Mouse (Mus musculus) urinary bladder, postnatal 25 days (tissue): ENCODE results near the gene Cdc37l1.

Experiments
- DNase-seq: peaks from one replicate; pipeline ENCODE4 v3.0.0; 2022; ENCODE audit warnings: low spot score

Cdc37l1 gene

DNA sequence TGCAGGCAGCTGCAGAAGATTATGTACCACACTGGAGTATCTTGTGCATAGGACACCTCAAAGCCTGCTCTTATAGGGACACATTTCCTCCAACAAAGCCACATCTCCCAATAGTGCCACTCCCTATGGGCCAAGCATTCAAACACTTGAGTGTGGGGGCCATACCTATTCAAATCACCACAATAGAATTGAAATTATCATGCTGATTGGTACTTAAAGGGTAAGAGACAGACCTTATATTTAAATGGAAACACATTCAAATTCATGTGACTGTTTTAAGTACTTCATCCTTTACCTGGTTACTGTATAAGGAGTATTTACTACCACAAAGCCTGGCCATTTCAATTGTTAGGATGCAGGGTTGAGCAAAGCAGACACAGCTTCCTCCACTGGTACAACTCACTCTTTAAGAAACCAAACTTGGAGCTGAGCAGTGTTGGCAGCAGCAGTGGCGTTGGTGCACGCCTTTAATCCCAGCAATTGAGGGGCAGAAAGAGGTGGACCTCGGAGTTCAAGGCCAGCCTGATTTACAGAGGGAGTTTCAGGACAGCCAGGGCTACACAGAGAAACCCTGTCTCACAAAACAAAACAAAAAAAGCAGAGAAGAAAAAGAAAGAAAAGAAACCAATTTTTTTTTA lies 18.0 kb downstream of the Cdc37l1 start:
- no peak for DNase-seq

DNA sequence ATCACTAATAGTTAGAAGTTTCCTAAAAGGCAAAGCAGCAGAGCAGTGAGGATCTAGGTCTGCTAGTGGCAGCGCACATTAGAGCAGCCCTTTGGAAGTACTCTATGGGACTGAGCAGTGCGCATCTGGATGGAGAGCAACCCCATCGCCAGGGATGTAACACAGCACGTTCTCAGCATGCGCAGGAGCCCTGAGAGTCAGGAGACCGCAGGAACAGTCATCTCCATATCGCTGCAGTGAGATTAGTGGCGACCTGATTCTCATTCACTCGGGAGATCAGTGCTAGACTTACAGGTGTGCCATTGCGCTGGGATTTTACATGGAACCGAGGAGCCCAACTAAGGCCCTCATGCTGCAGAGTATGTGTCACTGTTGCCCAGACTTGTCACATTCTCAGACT lies 18.9 kb downstream of the Cdc37l1 start:
- no peak for DNase-seq

DNA sequence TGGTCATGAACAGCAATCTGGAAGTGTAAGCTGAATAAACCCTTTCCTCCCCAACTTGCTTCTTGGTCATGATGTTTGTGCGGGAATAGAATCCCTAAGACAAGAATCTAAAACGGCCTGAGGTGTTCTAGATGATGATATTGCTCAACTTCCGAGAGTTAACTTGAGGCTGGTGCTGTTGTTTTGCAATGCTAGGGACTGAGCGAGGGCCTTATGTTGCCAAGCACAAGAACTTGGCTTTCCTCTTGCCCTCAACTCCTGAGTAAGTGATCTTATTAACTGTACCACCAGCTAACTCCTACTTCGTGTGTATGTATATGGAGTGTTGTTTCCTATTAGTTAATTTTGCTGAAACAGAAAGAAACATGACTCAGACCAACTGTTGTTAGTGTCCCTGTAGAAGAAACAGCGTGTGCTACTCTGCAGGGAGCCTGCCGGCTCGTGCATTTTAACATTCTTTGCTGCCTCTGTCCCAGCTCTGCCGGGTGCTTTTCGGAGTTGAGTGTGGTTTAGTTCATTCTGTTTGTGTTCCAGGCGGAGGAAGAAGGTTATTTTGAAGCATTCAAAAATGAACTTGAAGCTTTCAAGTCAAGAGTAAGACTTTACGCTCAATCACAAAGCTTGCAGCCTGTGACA lies 21.3 kb downstream of the Cdc37l1 start:
- DNase-seq, result no peak

DNA sequence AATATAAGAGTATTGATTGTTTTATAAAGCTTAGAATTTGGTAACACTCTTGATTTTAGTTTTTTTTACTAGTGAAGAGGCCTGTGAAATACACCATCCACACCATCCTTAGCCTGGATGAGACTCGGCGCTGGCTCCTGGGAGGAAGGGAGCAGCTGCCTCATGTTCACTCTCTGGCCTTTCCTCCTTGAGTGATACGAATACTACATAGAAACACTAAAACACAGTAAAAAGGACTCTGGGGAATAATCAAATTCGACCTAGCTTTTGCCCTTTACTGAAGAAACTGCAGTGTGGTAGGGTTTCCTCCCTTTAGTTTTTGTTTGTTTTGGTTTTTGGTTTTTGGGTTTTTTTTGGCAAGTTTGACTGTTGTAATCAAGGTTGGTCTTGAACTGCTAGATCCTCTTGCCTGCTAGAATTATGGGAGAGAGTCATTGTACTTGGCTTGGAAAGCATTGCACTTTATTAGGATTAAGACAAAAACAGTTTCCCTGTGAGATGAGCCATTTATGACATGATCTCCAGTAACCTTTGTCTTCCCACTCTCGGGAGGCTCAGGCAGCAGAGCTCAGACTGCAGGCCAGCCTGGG lies 24.4 kb downstream of the Cdc37l1 start:
- no peak for DNase-seq

GRCm38 (mm10) chr19:29015410-29016203 lies 25.5 kb downstream of the Cdc37l1 start:
- no peak for DNase-seq

DNA sequence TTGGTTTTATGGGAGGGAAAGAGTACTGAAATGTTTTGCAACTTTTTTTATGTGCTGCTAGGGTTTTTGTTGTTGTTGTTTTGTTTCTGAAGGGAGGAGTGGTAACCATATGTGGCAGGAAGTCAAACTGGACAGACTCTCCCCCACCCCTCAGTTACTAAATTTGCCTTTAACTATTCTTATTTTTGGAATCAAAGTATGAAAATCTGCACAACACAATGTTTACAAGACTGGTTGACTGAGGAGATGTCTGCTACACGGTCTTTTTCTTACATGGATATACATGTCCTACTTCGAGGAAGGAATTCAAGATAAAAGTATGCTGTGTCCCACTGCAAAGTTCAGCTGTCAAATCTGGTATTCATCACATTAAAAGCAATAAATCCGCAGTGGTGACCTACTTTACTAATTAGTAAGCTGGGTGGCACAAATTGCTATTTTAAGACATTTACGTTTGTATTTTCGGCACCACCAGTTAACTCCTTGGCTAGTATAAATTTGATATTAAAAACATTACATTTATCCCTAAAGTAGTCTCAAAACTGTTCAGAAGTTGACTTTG lies 26.1 kb downstream of the Cdc37l1 start:
- no peak for DNase-seq

DNA sequence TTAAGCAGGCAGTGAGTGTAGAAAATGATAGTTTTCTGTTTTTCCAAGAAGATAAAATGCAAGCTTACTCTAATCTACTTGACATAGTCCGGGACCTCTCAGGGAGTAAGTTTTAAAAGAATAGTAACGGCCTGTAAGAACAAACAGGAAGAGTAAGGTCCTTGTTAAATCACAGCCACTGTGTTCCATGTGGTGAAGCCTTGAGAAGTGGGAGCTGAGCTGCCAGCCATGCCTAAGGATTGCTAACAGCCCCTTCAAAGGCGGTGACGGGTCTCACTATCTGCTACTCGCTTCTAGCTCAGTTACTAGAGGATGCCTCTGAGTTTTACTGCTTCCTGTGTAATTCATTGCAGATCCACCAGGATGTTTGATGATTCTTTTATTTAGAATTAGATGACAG lies 26.6 kb downstream of the Cdc37l1 start:
- no peak for DNase-seq

DNA sequence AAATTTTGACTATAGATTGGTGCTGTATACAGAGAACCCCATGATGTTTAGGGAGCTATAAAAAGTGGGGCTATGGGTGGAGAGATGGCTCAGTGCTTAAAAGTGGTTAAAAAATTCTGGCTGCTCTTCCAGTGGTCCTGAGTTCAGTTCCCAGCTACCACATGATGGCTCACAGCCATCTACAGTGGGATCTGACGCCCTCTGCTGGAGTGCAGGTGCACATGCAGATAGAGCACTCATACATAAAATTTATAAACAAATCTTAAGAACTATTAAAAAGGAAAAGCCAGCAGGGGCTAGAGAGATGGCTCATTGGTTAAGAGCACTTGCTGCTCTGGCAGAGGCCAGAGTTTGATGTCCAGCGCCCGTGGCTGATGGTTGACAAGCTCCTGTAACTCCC lies 29.5 kb downstream of the Cdc37l1 start:
- no peak for DNase-seq

GRCm38 (mm10) chr19:29021754-29022345 lies 31.7 kb downstream of the Cdc37l1 start:
- no peak for DNase-seq

GRCm38 (mm10) chr19:29024391-29024947 lies 34.3 kb downstream of the Cdc37l1 start:
- DNase-seq, result no peak

- no peak for DNase-seq
These were observed 41.6 kb downstream of the Cdc37l1 start for GRCm38 (mm10) chr19:29031788-29032187.

DNA sequence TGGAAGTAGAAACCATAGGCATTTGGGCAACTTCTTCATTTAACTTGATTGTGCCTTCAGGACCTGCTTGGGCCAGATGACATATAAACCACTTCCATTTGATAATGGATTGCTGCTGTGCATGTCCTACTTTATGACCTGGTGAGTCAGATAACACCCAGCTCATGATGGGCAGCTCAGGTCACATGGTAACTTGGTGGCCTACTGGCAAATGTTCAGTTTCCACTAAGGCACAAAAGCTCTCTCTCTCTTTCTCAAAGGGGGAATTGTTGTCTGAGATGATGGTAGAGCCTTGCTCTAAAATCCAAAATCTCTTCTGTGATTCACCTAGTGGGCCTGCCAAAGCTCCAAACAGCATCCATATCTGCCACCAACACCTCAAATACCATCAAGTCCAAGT lies 42.5 kb downstream of the Cdc37l1 start:
- DNase-seq, result no peak

DNA sequence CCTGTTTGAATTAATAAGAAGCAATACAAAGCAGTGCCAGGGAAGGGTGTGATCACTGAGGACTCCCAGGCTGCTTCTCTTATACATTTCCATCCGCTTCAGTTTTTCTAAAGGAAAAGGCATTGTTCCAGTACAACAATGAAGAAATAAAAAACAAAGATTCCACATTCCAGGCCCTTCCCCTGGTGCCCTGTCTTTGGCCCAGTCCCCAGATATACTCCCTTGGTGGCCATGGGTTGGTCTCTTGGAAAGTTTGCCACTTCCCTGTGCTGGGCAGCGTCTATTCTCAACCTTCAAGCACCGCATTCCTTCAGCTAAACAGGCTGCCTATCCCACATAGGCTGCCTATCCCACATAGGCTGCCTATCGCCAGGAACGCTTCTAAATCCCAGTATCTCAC lies 46.9 kb downstream of the Cdc37l1 start:
- DNase-seq, result no peak

DNA sequence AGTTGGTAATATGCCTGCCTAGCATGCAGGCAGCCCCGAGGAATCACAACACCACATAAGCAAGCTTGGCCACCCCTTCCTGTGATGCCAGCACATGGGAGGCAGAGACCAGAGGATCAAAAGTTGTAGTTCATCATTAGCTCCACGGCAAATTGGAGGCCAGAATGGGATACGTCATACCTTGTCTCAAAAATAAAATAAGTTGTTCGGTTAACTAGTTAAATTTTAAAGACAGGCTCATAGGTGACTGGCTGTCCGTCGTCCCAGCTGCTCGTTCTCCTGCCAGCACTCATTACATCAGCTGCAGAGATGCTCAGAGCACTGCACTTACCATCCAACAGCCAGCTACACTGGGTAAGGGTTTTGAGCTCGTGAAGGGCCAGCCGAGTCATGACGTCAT lies 47.4 kb downstream of the Cdc37l1 start:
- no peak for DNase-seq

- no peak for DNase-seq
These were observed 49.2 kb downstream of the Cdc37l1 start for GRCm38 (mm10) chr19:29039334-29039733.

DNA sequence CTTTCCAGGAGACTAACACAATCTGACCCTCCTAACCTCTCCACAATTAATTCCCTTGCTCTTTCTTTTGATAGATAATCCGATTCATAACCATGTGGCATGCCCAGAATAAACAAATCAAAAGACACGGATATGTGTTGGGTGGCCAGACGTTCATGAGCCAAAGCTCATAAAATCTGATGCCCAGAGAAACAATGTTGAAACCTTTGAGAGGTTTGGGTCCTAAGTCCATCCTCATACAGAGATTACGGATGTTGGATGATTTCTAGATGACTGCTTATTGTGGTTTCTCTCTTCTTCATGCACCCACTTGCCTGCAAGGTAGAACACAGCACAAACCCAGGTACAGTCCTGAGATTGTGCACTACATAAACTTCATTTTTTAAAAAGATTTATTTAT lies 50.1 kb downstream of the Cdc37l1 start:
- no peak for DNase-seq

GRCm38 (mm10) chr19:29042143-29042542 lies 52.0 kb downstream of the Cdc37l1 start:
- no peak for DNase-seq

GRCm38 (mm10) chr19:29042647-29043046 lies 52.5 kb downstream of the Cdc37l1 start:
- no peak for DNase-seq

- DNase-seq, result no peak
These were observed 54.2 kb downstream of the Cdc37l1 start for GRCm38 (mm10) chr19:29044353-29044768.

DNA sequence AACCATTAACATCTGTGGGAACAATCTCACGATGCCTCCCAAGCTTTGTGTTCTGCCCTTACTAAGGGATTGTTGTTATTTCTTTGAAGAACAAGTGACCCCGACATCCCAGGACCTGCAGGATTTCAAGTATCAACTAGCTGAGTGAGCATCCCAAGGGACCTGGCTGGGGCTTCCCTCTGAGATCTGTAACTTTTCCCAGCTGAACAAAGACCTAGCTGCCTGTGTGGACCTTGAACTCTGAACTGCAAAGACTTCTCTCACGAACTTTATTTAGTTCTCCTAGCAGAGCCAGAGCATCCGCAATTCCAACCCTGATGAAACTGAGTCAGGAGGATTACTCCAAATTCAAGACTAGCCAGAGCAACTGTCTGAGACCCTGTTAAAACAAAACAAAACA lies 55.2 kb downstream of the Cdc37l1 start:
- DNase-seq, result no peak

DNA sequence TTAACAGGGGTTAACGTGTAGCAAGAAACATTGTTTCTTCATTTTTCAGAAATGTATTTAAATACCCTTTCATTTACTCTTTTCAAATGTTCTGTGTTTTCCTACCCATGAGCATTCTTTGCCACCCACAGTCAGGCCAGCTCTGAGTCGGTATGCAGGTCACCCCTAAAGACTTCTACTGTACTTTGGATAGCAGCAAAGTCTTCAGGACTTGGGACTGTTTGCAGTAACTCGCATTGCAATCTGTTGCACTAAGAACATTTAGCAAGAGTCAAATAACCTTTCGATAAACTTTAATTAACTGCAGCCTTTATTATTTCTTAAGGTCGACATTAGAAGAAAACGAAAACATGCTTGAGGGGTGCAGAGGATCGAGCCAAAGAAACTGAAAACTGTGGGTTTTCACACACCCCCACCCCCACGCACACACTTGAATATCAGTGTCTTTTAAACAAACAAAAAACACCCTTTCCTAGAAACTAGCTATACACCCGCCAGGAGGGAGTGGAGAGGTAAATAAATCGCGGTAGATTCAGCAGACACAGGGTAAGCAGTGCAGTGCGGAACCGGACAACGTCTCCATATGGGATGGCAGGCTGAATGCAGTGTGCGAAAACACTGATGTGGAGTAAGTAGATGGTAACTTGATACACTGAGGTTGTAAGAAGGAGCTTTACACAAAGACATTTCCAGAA lies 56.0 kb downstream of the Cdc37l1 start:
- DNase-seq, result no peak
